Mouse (Mus musculus): ENCODE results near the gene Ssr4. TPM values are rescaled to one million over a fixed set of nuclear protein-coding genes. Genes with fewer than 3 reads are reported as not detected.
"Not testable (repeated sequence)": the region's sequence is repeated elsewhere in the genome, so short reads cannot be mapped to it uniquely, and the experiment has no call there.

Ssr4 gene
- total RNA-seq (2021) = 10 to 100 TPM; 88.1 to 97.2 TPM

- DNase-seq (ENCODE audit: extremely low spot score in 1 of 2, low spot score in 1 of 2) = peak; percentile 70 to 84
Measured at GRCm38 (mm10) chrX:73786364-73787224, at the start of gene Ssr4, which contains the start of gene Idh3g. TSS of gene Ssr4 (plus strand) at chrX:73787028. TSS of gene Idh3g (minus strand) at chrX:73786897.

GRCm38 (mm10) chrX:73738155-73738554 is 48.7 kb upstream of the Ssr4 start:
- no peak for DNase-seq (ENCODE audit: extremely low spot score in 1 of 2, low spot score in 1 of 2)

GRCm38 (mm10) chrX:73739151-73739550 is 47.7 kb upstream of the Ssr4 start:
- no peak for DNase-seq (ENCODE audit: extremely low spot score in 1 of 2, low spot score in 1 of 2)

- not testable (repeated sequence) for DNase-seq (ENCODE audit: extremely low spot score in 1 of 2, low spot score in 1 of 2)
Measured at GRCm38 (mm10) chrX:73739841-73740240, 47.0 kb upstream of the Ssr4 start.

- DNase-seq (ENCODE audit: extremely low spot score in 1 of 2, low spot score in 1 of 2) = no peak
Measured at GRCm38 (mm10) chrX:73744774-73745481, 41.9 kb upstream of the Ssr4 start.

DNA sequence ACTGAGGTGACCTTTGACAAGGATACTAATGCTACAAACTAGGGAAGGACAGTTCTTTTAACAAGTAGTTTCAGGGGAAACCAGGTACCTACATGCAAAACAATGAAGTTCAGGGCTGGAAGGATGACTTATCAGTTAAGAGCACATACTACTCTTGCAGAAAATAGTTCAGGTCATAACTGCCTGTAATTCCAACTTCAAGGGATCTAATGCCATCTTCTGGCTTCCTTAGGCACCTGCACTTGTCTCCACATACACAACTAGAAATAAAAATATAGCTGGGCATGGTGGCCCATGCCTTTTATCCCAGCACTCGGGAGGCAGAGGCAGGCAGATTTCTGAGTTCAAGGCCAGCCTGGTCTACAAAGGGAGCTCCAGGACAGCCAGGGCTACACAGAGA is 37.9 kb upstream of the Ssr4 start:
- no peak for DNase-seq (ENCODE audit: extremely low spot score in 1 of 2, low spot score in 1 of 2)

GRCm38 (mm10) chrX:73756334-73757140 is 30.3 kb upstream of the Ssr4 start, which contains the start of gene Plxnb3:
TSS of gene Plxnb3 (plus strand) at chrX:73757090.
- no peak for DNase-seq (ENCODE audit: extremely low spot score in 1 of 2, low spot score in 1 of 2)

DNA sequence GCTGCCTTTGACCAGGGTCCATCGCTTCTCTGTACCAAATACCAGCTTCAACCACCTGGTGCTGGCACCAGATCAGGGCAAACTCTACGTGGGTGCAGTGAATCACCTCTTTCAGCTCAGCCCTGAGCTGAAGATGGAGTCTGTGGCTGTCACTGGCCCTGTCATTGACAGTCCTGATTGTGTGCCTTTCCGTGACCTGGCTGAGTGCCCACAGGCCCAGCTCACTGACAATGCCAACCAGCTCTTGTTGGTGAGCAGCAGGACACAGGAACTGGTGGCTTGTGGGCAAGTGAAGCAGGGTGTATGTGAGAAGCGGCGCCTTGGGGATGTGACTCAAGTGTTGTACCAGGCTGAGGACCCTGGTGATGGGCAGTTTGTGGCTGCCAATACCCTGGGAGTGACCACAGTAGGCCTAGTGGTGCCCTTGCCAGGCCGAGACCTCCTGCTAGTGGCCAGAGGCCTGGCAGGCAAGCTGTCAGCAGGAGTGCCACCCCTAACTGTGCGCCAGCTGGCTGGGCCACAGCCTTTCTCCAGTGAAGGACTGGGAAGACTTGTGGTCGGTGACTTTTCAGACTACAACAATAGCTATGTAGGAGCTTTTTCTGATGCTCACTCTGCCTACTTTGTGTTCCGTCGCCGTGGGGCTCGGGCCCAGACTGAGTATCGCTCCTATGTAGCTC is 28.1 kb upstream of the Ssr4 start:
- no peak for DNase-seq (ENCODE audit: extremely low spot score in 1 of 2, low spot score in 1 of 2)

GRCm38 (mm10) chrX:73765311-73765710 is 21.5 kb upstream of the Ssr4 start:
- no peak for DNase-seq (ENCODE audit: extremely low spot score in 1 of 2, low spot score in 1 of 2)

DNA sequence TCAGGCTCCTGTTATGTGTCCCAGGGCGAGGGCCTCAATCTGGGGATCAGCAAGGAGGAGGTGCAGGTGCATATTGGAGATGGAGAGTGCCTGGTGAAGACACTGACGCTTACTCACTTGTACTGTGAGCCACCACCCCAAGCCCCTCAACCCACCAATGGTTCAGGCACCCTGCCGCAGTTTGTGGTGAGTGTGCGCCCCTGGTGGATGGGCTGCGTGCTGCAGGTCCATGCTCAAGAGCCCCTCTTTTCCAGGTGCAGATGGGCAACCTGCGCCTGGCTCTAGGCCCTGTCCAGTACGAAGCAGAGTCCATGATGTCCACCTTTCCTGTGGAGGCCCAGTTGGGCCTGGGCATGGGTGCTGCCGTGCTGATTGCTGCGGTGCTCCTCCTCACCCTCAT is 19.6 kb upstream of the Ssr4 start:
- DNase-seq (ENCODE audit: extremely low spot score in 1 of 2, low spot score in 1 of 2) = no peak

GRCm38 (mm10) chrX:73774168-73774760 is 12.6 kb upstream of the Ssr4 start, which contains the start of gene Srpk3:
TSS of gene Srpk3 (plus strand) at chrX:73774405.
- DNase-seq (ENCODE audit: extremely low spot score in 1 of 2, low spot score in 1 of 2) = no peak

DNA sequence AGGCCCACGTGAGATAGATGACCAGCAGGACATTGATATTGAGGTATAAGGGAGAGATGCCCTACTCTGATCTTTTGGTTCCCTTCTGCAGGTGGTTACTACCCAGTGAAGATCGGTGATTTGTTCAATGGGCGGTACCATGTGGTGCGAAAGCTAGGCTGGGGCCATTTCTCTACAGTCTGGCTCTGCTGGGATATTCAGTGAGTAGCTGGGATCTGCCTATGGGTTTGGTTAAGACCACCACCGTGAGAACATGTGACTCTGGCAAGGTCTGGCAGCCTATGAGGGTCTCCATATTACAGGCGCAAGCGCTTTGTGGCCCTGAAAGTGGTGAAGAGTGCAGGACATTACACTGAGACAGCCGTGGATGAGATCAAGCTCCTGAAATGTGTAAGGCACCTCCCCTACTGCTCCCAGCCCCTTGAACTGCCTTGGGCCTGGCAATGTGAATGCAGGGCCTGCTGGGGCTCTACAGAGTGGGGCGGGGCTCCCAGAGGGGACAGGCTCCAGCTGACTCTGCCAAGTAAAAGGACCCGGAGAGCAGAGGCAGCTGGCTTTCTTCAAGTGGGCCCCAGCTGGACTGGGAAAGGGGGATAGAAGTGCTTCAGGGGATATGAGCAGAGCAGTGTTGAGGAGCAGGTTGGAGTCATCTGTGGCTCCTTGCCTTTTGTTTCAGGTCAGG is 11.9 kb upstream of the Ssr4 start:
- no peak for DNase-seq (ENCODE audit: extremely low spot score in 1 of 2, low spot score in 1 of 2)

GRCm38 (mm10) chrX:73782227-73782626 is 4.6 kb upstream of the Ssr4 start:
- DNase-seq (ENCODE audit: extremely low spot score in 1 of 2, low spot score in 1 of 2) = no peak

- DNase-seq (ENCODE audit: extremely low spot score in 1 of 2, low spot score in 1 of 2) = no peak
Measured at GRCm38 (mm10) chrX:73785666-73786065, 1.2 kb upstream of the Ssr4 start.

DNA sequence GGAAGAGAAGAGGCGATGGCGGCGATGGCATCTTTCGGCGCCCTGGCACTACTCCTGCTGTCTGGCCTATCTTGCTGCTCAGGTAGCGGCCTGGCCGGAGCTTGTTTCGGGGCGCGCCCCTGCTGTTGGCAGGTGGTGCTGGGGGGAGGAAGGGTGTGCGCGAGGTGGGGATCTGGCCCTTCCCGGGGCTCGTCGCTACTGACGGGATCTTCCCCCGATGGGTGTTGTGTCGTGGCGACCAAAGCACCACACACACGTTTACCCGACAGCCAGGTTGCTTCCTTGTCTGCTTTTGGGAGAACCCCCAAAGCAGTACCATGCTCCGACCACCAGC is 364 bp downstream of the Ssr4 start:
- DNase-seq (ENCODE audit: extremely low spot score in 1 of 2, low spot score in 1 of 2) = no peak

- DNase-seq (ENCODE audit: extremely low spot score in 1 of 2, low spot score in 1 of 2) = no peak
Measured at GRCm38 (mm10) chrX:73788501-73788900, 1.7 kb downstream of the Ssr4 start.

DNA sequence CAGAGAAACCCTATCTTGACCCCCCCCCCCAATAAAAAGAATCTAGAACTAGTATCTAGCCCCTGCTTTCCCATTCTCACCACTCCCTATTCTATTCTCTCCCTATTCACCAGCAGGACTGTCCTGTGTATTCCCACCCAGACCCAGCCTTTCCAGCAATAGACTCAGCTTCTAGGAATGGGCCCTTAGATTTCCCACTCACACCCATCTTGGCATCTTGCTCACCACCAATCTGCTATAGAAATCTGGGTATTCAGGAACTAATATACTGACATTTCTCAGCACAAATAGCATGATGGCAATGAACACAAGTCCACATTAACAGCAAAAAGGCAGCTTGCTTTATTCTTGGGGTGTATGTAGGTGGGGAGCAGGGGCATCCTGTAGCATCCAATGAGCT is 6.2 kb downstream of the Ssr4 start:
- no peak for DNase-seq (ENCODE audit: extremely low spot score in 1 of 2, low spot score in 1 of 2)

GRCm38 (mm10) chrX:73793505-73793904 is 6.7 kb downstream of the Ssr4 start:
- no peak for DNase-seq (ENCODE audit: extremely low spot score in 1 of 2, low spot score in 1 of 2)

DNA sequence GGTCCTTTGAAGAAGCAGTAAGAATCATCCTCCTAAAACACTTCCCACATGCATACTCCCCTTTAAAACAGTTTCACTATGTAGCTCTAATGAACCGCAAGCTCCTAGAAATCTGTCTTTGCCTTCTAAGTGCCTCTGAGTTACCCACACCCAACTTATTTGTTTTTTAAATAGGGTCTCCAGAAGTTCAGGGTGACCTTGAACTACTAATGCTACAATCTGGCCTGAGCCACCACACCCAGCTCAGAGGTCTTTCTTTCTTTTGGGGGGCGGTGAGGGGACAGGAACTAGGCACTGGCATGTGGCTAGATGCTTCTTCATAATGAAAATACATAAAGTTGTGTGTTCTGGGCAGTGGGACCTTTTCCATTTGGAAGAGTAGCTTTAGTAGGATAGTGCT is 10.7 kb downstream of the Ssr4 start:
- no peak for DNase-seq (ENCODE audit: extremely low spot score in 1 of 2, low spot score in 1 of 2)

All from layer of hippocampus, postnatal 25 days (tissue).